Mouse (Mus musculus): Measurements from ENCODE around the gene Rhox2c.
"Not testable (repeated sequence)": the region's sequence is repeated elsewhere in the genome, so short reads cannot be mapped to it uniquely, and the experiment has no call there.

The Rhox2c gene

DNA sequence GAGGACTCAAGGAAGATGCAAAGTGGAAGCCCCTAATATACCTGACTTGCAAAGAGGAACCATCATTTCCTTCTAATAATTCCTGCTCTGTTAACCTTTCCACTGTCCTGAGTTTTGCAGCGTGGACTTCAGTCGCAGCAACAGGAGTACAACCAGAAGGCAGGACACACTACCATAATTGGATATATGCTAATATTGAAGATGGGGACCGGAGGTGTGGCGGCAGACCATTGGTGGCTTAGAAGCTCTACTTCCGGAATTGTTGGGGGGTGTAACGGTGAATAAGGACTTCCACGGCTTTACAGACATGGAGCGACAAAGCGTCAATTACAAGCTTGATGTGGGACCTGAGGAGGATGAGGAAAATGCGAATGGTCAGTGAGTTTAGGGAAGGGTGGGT lies at the start of gene Rhox2c:
Gene Rhox2c, plus strand, starts transcription at position 301 of the 400 bp plus-strand sequence.
- in situ Hi-C loops (cut with MboI; ENCODE audit: low sequenced_read_pairs) = not testable (repeated sequence)

DNA sequence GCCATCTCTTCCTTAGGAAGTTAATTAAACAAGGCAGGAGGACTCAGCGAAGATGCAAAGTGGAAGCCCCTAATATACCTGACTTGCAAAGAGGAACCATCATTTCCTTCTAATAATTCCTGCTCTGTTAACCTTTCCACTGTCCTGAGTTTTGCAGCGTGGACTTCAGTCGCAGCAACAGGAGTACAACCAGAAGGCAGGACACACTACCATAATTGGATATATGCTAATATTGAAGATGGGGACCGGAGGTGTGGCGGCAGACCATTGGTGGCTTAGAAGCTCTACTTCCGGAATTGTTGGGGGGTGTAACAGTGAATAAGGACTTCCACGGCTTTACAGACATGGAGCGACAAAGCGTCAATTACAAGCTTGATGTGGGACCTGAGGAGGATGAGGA lies 41.7 kb upstream of the Rhox2c start, which contains the start of gene Rhox2b:
Gene Rhox2b, plus strand, starts transcription at position 301 of the 400 bp plus-strand sequence.
- in situ Hi-C loops (cut with MboI; ENCODE audit: low sequenced_read_pairs) = not testable (repeated sequence)

DNA sequence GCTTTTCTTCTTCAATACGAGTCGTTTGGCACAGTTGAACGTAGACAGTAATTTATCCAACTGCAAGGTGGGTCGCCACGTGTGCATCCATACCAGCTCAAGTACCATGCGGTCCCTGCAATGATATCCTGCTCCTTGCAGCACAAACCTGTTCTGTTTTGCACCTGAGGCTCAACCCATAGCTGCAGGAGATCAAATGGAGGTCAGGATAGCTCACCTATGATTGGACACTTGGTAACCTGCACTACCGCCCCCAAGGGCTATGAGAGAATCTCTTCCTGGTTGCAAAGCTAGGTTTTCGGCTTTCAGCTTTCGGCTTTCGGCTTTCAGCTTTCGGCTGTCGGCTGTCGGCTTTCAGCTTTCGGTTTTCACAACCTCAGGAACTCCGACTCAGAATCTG lies 21.3 kb upstream of the Rhox2c start, which contains the start of gene Rhox4b:
Gene Rhox4b, plus strand, starts transcription at position 301 of the 400 bp plus-strand sequence.
- in situ Hi-C loops (cut with MboI; ENCODE audit: low sequenced_read_pairs) = not testable (repeated sequence)

DNA sequence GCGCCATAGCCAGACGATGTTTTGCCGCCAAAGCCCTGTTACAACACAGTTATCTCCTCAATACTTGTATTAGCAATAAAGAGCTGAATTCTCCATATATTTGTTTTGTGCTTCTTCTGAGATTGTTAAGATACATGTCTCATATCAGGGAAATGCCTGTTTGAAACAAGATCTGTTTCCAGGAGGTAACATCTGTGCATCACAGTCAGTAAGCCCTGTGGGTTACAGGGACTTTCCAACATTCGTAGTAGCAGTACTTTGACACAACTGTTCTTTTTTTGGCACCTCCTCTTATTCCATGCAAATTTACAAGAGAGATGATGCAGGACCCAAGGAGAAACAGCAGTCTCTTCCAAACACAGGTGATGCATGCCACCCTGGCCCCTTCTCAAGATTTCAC lies 4.8 kb downstream of the Rhox2c start, which contains the start of gene Rhox3c:
Gene Rhox3c, plus strand, starts transcription at position 301 of the 400 bp plus-strand sequence.
- in situ Hi-C loops (cut with MboI; ENCODE audit: low sequenced_read_pairs) = not testable (repeated sequence)

DNA sequence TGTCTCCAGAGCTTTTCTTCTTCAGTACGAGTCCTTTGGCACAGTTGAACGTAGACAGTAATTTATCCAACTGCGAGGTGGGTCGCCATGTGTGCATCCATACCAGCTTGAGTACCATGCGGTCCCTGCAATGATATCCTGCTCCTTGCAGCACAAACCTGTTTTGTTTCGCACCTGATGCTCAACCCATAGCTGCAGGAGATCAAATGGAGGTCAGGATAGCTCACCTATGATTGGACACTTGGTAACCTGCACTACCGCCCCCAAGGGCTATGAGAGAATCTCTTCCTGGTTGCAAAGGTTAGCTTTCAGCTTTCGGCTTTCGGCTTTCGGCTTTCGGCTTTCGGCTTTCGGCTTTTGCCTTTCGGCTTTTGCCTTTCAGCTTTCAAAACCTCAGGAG lies 26.6 kb downstream of the Rhox2c start, which contains the start of gene Rhox4c:
Gene Rhox4c, plus strand, starts transcription at position 301 of the 400 bp plus-strand sequence.
- in situ Hi-C loops (cut with MboI; ENCODE audit: low sequenced_read_pairs) = not testable (repeated sequence)

DNA sequence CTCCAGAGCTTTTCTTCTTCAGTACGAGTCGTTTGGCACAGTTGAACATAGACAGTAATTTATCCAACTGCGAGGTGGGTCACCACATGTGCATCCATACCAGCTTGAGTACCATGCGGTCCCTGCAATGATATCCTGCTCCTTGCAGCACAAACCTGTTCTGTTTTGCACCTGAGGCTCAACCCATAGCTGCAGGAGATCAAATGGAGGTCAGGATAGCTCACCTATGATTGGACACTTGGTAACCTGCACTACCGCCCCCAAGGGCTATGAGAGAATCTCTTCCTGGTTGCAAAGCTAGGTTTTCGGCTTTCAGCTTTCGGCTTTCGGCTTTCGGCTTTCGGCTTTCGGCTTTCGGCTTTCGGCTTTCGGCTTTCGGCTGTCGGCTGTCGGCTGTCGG lies 60.6 kb downstream of the Rhox2c start, which contains the start of gene Rhox4d:
Gene Rhox4d, plus strand, starts transcription at position 301 of the 400 bp plus-strand sequence.
- in situ Hi-C loops (cut with MboI; ENCODE audit: low sequenced_read_pairs) = not testable (repeated sequence)

Measured in CH12F3 (cell line).